Mouse (Mus musculus) effector memory CD4-positive, alpha-beta T cell, adult 5 months (primary cell): ENCODE data around the gene Lce1h. TPM values are rescaled to one million over a fixed set of nuclear protein-coding genes. Genes with fewer than 3 reads are reported as not detected.

Source experiments
- polyA plus RNA-seq: library from polyadenylated mRNA; unstranded; fragments of 100-300 nt; shearing (Covaris generic); gene quantifications from one replicate; pipeline ENCODE4 v1.2.1, GENCODE M21; 2017

The Lce1h gene
- not detected for polyA plus RNA-seq

DNA sequence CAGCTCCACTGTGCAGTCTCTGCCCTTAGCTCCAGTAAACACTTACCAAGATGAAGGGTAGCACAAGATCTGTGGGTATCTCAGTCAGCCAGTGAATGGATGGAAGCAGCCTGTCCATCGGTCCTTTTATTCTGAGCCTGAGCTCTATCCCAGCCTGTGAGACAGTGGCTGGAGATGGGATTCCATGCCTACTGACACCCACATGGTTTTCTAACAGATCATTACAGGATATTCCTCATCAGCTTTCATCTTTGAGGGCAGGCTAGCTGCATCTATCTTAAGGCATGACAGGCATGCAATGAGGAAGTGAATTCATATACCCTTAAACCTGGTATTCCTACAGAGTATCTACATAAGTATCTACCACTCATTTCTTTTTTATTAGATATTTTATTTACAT lies at the start of gene Lce1h:
Lce1h (minus strand) TSS at position 101 of the 400 bp plus-strand sequence.

GRCm38 (mm10) chr3:92807791-92808190 lies 42.9 kb upstream of the Lce1h start, which contains the start of gene Lce1k:
Gene Lce1k, minus strand, starts transcription at chr3:92807891.

DNA sequence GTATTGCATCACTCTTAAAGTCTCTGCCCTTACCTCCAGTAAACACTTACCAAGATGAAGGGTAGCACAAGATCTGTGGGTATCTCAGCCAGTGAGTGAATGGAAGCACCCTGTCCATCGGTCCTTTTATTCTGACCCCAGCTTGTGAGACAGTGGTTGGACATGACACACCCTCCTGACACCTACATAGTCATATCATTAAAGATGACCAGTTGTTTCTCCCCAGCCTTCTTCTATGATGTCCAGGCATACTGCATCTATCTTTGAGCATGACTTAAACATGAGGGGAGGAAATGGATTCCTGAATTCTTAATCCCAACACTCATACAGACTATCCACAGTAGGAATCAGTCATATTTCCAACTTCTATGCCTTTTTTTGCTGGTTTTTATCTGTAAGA lies 25.5 kb upstream of the Lce1h start, which contains the start of gene Lce1j:
Lce1j (minus strand) TSS at position 101 of the 400 bp plus-strand sequence.

DNA sequence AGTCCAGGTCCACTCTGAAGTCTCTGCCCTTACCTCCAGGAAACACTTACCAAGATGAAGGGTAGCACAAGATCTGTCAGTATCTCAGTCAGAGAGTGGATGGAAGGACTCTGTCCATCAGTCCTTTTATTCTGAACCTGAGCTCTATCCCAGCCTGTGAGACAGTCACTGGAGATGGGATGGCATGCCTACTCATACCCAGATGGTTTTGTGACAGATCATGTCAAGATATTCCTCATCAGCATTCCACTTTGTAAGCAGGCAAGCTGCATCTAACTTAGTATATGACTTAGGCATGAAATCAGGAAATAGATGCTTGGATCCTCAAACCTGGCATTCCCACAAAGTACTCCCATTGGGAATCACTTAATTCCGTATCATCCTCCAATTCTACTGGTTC lies 13.9 kb upstream of the Lce1h start, which contains the start of gene Lce1i:
Lce1i (minus strand) TSS at position 101 of the 400 bp plus-strand sequence.

GRCm38 (mm10) chr3:92752238-92752637 lies 12.6 kb downstream of the Lce1h start, which contains the start of gene Lce1g:
Gene Lce1g, minus strand, starts transcription at chr3:92752338.

GRCm38 (mm10) chr3:92738996-92739395 lies 25.9 kb downstream of the Lce1h start, which contains the start of gene Gm38119:
Gene Gm38119, minus strand, starts transcription at chr3:92739096.

GRCm38 (mm10) chr3:92720250-92720649 lies 44.6 kb downstream of the Lce1h start, which contains the start of gene Lce1f:
Gene Lce1f, minus strand, starts transcription at chr3:92720350.

Other genes with a start within 250 kb of the Lce1h start
- gene 2310046K23Rik, start 230.6 kb downstream of the Lce1h start, polyA plus RNA-seq, result not detected
- not detected for gene Ivl, start 191.3 kb downstream of the Lce1h start, polyA plus RNA-seq
- gene Smcp, start 176.1 kb downstream of the Lce1h start, polyA plus RNA-seq, result not detected
- not detected for gene 2210017I01Rik, start 157.6 kb downstream of the Lce1h start, polyA plus RNA-seq
- gene Lce6a, start 143.4 kb downstream of the Lce1h start, polyA plus RNA-seq, result not detected
- not detected for gene Lce1a1, start 116.8 kb downstream of the Lce1h start, polyA plus RNA-seq
- gene Lce1b, start 108.1 kb downstream of the Lce1h start, polyA plus RNA-seq, result not detected
- not detected for gene Lce1a2, start 94.8 kb downstream of the Lce1h start, polyA plus RNA-seq
- not detected for gene Lce1c, start 85.8 kb downstream of the Lce1h start, polyA plus RNA-seq
- gene Lce1d, start 77.9 kb downstream of the Lce1h start, polyA plus RNA-seq, result not detected
- not detected for gene Lce1e, start 56.0 kb downstream of the Lce1h start, polyA plus RNA-seq
- gene Lce1f, start 44.7 kb downstream of the Lce1h start, polyA plus RNA-seq, result not detected
- not detected for gene Gm38119, start 26.0 kb downstream of the Lce1h start, polyA plus RNA-seq
- not detected for gene Lce1g, start 12.7 kb downstream of the Lce1h start, polyA plus RNA-seq
- gene Lce1i, start 13.8 kb upstream of the Lce1h start, polyA plus RNA-seq, result not detected
- not detected for gene Lce1j, start 25.4 kb upstream of the Lce1h start, polyA plus RNA-seq
- not detected for gene Lce1k, start 42.8 kb upstream of the Lce1h start, polyA plus RNA-seq
- gene Kprp, start 62.2 kb upstream of the Lce1h start, polyA plus RNA-seq, result not detected
- gene Lce1l, start 86.2 kb upstream of the Lce1h start, polyA plus RNA-seq, result not detected
- not detected for gene 2310050C09Rik, start 105.2 kb upstream of the Lce1h start, polyA plus RNA-seq
- gene Lce3a, start 161.2 kb upstream of the Lce1h start, polyA plus RNA-seq, result not detected
- gene Lce3b, start 167.9 kb upstream of the Lce1h start, polyA plus RNA-seq, result not detected
- gene Lce3c, start 179.4 kb upstream of the Lce1h start, polyA plus RNA-seq, result not detected
- gene Lce3d, start 192.3 kb upstream of the Lce1h start, polyA plus RNA-seq, result not detected
- gene Lce3e, start 202.0 kb upstream of the Lce1h start, polyA plus RNA-seq, result not detected
- not detected for gene Lce3f, start 227.2 kb upstream of the Lce1h start, polyA plus RNA-seq